Mouse (Mus musculus): ENCODE data around the gene Lurap1l. TPM values are rescaled to one million over a fixed set of nuclear protein-coding genes. Genes with fewer than 3 reads are reported as not detected.

Lurap1l gene
- polyA plus RNA-seq, 1 experiment from 2014 or later, result 5.7 TPM

Small RNAs within 50 kb of the gene (microRNA-seq; reads per million reads assigned to microRNA genes)
- not detected for gene Gm27452

Other genes starting within 250 kb of the Lurap1l start
- gene Tyrp1, start 76.5 kb upstream of the Lurap1l start, polyA plus RNA-seq (2015; fragmentation: Nextera tagmentation; extraction: Ambion mirVana), result not detected in 2 replicates

Measured in liver, embryonic 16.5 days (tissue).